Mouse (Mus musculus): ENCODE data around the gene Tas1r1. TPM values are rescaled to one million over a fixed set of nuclear protein-coding genes. Genes with fewer than 3 reads are reported as not detected.
"Not testable (repeated sequence)": the region's sequence is repeated elsewhere in the genome, so short reads cannot be mapped to it uniquely, and the experiment has no call there.

Tas1r1 gene
- polyA plus RNA-seq, 1 experiment, result 0.14 TPM

DNA sequence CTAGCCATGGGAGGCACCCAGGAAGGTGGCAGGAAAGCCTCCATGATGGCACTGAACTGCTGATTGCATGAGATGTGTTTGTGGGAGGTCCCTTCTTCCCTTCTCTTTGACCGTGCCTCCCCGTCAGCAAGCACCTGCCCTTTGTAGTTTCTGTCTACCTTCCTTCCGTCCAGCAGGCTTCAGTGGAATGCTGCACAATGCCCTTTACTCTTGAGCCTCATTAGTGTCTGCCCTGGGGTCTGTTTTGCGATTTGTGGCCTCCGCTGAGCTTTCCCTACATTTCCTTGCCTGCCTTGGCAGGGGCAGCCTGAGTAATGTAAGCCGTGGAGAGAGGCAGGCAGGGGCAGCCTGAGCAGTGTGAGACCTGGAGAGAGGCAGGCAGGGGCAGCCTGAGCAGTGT, 6.2 kb upstream of the Tas1r1 start:
- TF ChIP-seq CTCF (IDR thresholded peaks at IDR 0.05; ENCODE audit: extremely low read depth, insufficient read depth, insufficient read length, insufficient replicate concordance), result no peak
- TF ChIP-seq POLR2A (IDR thresholded peaks at IDR 0.05; ENCODE audit: low read depth, low read length), result no peak
- WGBS, result 90% methylated on average over 6 of the region's 6 CpGs
- no peak overlapping the region for H3K27ac ChIP-seq (ENCODE audit: insufficient read depth, low read length)
- H3K27me3 ChIP-seq (ENCODE audit: control insufficient read depth, insufficient read depth, low read length), result no peaks in the 10 kb centered on the region
- DNase-seq (ENCODE audit: low read depth in 1 of 2, low spot score in 2 of 2), result no peak
- H3K4me1 ChIP-seq (ENCODE audit: control insufficient read depth, insufficient read depth, insufficient read length), result peaks cover 6% of the 10 kb centered on the region; the same call in 1 of the 2 replicates
- H3K4me3 ChIP-seq (ENCODE audit: extremely low read depth, insufficient read depth, insufficient read length), result no peak overlapping the region
- H3K36me3 ChIP-seq (ENCODE audit: control insufficient read depth, insufficient read depth, low read length), result peaks cover 29% of the 10 kb centered on the region

DNA sequence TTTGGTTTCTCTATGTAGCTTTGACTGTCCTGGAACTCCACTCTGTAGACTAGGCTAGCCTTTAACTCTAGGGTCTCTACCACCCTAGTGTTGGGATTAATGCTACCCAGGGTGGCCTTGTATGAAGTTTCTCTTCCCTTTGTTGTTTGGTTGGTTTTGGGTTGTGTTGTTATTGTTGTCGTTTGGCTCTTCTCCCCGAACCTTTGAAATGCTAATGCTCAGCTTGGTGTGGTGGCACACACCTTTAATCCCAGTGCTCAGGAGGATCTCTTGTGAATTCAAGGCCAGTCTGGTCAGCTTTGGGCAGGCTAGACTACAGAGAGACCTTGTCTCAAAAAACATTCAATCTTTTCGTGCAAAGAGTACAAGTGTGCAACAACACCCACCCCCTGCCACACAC, 4.8 kb upstream of the Tas1r1 start:
- Histone ChIP-seq H3K4me3 (ENCODE audit: extremely low read depth, insufficient read depth, insufficient read length) (no peak overlapping the region), H3K4me1 (ENCODE audit: control insufficient read depth, insufficient read depth, insufficient read length) (peaks cover 6% of the 10 kb centered on the region; the same call in 1 of the 2 replicates), H3K27me3 (ENCODE audit: control insufficient read depth, insufficient read depth, low read length) (no peaks in the 10 kb centered on the region), H3K27ac (ENCODE audit: insufficient read depth, low read length) (no peak overlapping the region), H3K36me3 (ENCODE audit: control insufficient read depth, insufficient read depth, low read length) (peaks cover 26% of the 10 kb centered on the region)
- no peak for DNase-seq (ENCODE audit: low read depth in 1 of 2, low spot score in 2 of 2)
- 87% methylated on average over 3 of the region's 3 CpGs for WGBS
- no peak for TF ChIP-seq POLR2A (IDR thresholded peaks at IDR 0.05; ENCODE audit: low read depth, low read length)
- TF ChIP-seq CTCF (IDR thresholded peaks at IDR 0.05; ENCODE audit: extremely low read depth, insufficient read depth, insufficient read length, insufficient replicate concordance), result no peak

DNA sequence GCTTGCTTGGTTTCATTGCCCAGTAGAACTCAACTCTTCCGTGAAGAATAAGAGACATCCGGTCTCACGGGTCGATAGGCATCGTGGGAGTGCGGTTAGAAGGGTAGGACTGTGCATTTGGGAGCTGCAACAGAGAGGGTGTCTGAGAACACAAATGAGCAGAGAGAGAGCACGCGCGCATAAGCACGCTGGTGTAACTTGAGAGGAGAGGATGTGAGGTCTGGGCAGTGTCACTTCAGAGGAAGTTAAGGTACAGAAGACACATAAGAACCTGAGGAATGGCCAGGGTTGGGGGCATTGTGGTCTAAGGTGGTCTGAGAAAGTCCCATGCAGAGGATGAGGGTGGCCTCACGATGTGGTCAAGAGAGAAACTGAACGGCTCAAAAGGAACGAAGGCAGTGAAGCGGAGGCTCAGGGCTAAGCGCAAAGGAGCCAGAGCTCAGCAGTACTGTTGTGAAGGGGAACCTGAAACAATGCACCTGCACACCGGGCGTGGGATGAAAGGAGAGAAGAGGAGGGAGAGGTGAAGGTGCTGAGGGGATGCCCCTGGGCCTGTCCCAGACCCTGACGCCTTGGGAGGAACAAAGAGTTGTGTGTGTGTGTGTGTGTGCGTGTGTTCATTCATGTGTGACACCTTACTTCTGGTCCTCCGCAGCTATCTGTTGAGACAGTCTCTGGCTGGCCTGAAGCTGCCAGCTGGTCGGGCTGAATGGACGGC, 3.7 kb upstream of the Tas1r1 start:
- DNase-seq (ENCODE audit: low read depth in 1 of 2, low spot score in 2 of 2), result peak in 1 of 2 experiments; percentile 34
- 74% methylated on average over 22 of the region's 22 CpGs for WGBS
- TF ChIP-seq CTCF (IDR thresholded peaks at IDR 0.05; ENCODE audit: extremely low read depth, insufficient read depth, insufficient read length, insufficient replicate concordance), result no peak
- TF ChIP-seq POLR2A (IDR thresholded peaks at IDR 0.05; ENCODE audit: low read depth, low read length), result no peak
- Histone ChIP-seq H3K36me3 (ENCODE audit: control insufficient read depth, insufficient read depth, low read length) (peaks cover 19% of the 10 kb centered on the region), H3K27ac (ENCODE audit: insufficient read depth, low read length) (no peak overlapping the region; the same call in 1 of the 2 replicates), H3K4me1 (ENCODE audit: control insufficient read depth, insufficient read depth, insufficient read length) (peaks cover 6% of the 10 kb centered on the region; the same call in 1 of the 2 replicates), H3K4me3 (ENCODE audit: extremely low read depth, insufficient read depth, insufficient read length) (no peak overlapping the region), H3K27me3 (ENCODE audit: control insufficient read depth, insufficient read depth, low read length) (no peaks in the 10 kb centered on the region)

DNA sequence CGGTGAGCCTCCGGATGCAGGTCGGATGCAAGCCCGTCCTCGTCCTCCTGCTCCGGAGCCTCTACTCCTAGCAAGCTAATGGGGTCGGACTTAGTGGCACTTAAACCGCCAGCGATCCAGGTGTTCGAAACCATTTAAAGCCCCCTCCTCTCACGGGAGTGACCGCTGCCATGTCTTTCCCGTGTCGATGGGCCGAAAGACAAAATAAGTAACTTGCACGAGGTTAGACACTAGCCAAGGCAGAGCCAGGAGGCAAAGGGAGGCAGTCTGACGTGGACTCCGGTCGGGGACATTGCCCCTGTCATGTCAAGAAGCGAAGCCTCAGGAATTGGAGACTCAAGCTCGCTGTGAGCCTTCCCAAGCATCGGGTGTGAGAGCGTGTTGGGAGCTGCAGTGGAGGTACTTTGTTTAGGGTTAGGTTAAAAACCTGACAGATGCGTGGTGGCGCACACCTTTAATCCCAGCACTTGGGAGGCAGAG, 1.5 kb upstream of the Tas1r1 start:
- WGBS, result 1% methylated on average over 25 of the region's 25 CpGs
- Histone ChIP-seq H3K36me3 (ENCODE audit: control insufficient read depth, insufficient read depth, low read length) (peaks cover 6% of the 10 kb centered on the region), H3K4me1 (ENCODE audit: control insufficient read depth, insufficient read depth, insufficient read length) (peaks cover 6% of the 10 kb centered on the region; the same call in 1 of the 2 replicates), H3K27me3 (ENCODE audit: control insufficient read depth, insufficient read depth, low read length) (no peaks in the 10 kb centered on the region), H3K27ac (ENCODE audit: insufficient read depth, low read length) (no peak overlapping the region), H3K4me3 (ENCODE audit: extremely low read depth, insufficient read depth, insufficient read length) (peak overlapping the region; percentile 95)
- DNase-seq (ENCODE audit: low read depth in 1 of 2, low spot score in 2 of 2), result no peak
- TF ChIP-seq CTCF (IDR thresholded peaks at IDR 0.05; ENCODE audit: extremely low read depth, insufficient read depth, insufficient read length, insufficient replicate concordance) (no peak), POLR2A (IDR thresholded peaks at IDR 0.05; ENCODE audit: low read depth, low read length) (no peak)

DNA sequence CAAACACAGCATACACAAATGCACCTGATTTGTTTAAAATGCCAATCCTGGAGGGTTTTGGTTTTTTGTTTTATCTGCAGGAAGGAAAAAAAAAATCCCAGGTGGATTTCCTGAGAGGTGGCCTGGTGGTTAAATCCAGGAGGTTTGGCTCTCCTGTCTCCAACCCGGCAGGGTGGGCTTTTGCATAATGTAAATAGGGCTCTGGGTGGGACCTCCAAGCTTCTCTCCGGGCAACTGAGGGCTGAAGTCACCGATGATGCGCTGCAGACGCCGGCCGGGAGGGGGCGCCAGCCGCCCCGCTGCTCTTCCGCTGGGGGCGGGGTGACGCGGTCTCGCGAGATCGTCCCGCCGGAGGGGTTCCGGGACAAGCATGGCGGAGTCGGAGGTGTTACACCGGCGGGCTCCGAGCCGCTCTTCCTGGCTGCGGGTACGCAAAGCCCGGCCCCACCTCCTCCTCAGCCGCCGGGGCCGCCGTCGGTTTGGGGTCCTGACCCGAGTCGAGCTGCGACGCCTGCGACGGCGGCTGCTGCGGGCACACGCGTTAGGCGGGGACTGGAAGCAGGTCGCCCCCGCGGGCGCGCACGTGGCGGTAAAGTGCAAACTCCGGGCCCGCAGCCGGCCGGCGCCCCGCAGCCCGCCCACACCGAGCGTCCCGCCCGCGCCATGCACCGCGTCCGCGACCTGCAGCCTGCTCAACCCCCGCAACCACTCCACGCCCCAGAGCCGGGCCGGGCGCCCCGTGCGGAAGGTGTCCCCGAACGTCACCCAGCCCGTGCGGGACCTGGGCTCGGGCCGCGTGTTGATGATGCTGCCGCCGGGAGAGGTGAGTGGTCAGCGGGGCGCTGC, 840 bp upstream of the Tas1r1 start, which contains the start of gene Nol9:
TSS of gene Nol9 (plus strand) at position 337 of the 846 bp plus-strand sequence.
- H3K36me3 ChIP-seq (ENCODE audit: control insufficient read depth, insufficient read depth, low read length), result peaks cover 6% of the 10 kb centered on the region
- H3K4me3 ChIP-seq (ENCODE audit: extremely low read depth, insufficient read depth, insufficient read length), result peak within 1 kb of the TSS; percentile 95
- no peaks in the 10 kb centered on the region for H3K27me3 ChIP-seq (ENCODE audit: control insufficient read depth, insufficient read depth, low read length)
- TF ChIP-seq CTCF (IDR thresholded peaks at IDR 0.05; ENCODE audit: extremely low read depth, insufficient read depth, insufficient read length, insufficient replicate concordance), result peak; percentile 99
- peak; percentile 81 for TF ChIP-seq POLR2A (IDR thresholded peaks at IDR 0.05; ENCODE audit: low read depth, low read length)
- WGBS, result 1% methylated on average over 86 of the region's 86 CpGs
- DNase-seq (ENCODE audit: low read depth in 1 of 2, low spot score in 2 of 2), result peak; percentile 74 to 92
- no peak within 1 kb of the TSS for H3K27ac ChIP-seq (ENCODE audit: insufficient read depth, low read length)
- peaks cover 6% of the 10 kb centered on the region; the same call in 1 of the 2 replicates for H3K4me1 ChIP-seq (ENCODE audit: control insufficient read depth, insufficient read depth, insufficient read length)

DNA sequence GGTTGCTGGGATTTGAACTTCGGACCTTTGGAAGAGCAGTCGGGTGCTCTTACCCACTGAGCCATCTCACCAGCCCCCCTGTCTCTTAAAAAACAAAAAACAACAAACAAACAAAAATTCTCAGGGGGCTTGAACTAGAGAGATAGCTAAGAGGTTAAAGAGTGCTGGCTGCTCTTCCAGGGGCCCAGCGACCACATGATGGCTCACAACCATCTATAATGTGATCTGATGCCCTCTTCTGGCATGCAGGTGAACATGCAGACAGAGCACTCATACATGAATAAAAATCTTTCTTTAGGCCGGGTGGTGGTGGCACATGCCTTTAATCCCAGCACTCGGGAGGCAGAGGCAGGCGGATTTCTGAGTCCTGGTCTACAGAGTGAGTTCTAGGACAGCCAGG, 1.9 kb downstream of the Tas1r1 start:
- not testable (repeated sequence) for DNase-seq (ENCODE audit: low read depth in 1 of 2, low spot score in 2 of 2); H3K27ac ChIP-seq (ENCODE audit: insufficient read depth, low read length); H3K27me3 ChIP-seq (ENCODE audit: control insufficient read depth, insufficient read depth, low read length); H3K36me3 ChIP-seq (ENCODE audit: control insufficient read depth, insufficient read depth, low read length); H3K4me3 ChIP-seq (ENCODE audit: extremely low read depth, insufficient read depth, insufficient read length); H3K4me1 ChIP-seq (ENCODE audit: control insufficient read depth, insufficient read depth, insufficient read length)
- 91% methylated on average over 6 of the region's 6 CpGs for WGBS
